Mouse (Mus musculus): ENCODE data around the gene Metrn. TPM values are rescaled to one million over a fixed set of nuclear protein-coding genes. Genes with fewer than 3 reads are reported as not detected.

The Metrn gene
- polyA plus RNA-seq (2012; fragmentation: generic; extraction: Trizol), result 64.0 TPM
- long read RNA-seq, experiment 1, transcript Metrn-205 (3 exons, 1,010 nt), result major isoform, 7 of 14 reads
- long read RNA-seq, experiment 1, partial matches to known transcripts, result 3 of 14 reads
- long read RNA-seq, experiment 1, other reads (novel, unspliced or antisense), result 0 of 14 reads
- long read RNA-seq, experiment 2, partial matches to known transcripts, result 0 of 4 reads
- long read RNA-seq, experiment 2, other reads (novel, unspliced or antisense), result 0 of 4 reads

DNA sequence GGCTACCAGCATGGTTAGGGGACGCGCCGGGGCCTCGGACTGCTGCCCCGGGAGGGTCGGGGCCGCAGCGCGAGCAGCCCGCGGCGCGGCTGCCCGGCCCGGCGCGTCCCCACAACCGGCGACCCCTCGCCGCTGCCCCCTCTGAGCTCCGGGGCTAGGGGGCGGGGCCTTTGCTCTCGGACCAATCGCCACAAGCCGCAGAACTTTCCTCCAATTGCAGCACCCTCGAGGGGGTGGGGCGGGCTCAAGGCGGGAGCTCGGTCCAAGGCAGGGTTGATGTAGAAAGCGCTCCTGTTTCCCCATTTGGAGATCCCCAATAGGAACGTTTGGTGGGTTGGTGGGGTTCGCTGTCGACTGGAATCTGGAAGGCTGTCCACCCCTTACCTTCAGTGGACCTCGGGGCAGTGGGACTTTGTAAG lies at the start of gene Metrn:
TSS of gene Metrn (minus strand) at position 186 of the 419 bp plus-strand sequence.
- TF ChIP-seq CTCF (IDR thresholded peaks at IDR 0.05; ENCODE audit: control insufficient read depth, insufficient read depth, insufficient read length), result no peak
- no peak for TF ChIP-seq MYOD1 (IDR thresholded peaks at IDR 0.05; ENCODE audit: control insufficient read depth, insufficient read length, low read depth)
- no peak for TF ChIP-seq USF1 (IDR thresholded peaks at IDR 0.05; ENCODE audit: low read depth)
- TF ChIP-seq FOSL1 (IDR thresholded peaks at IDR 0.05; ENCODE audit: insufficient read depth, low read length, poor library complexity, severe bottlenecking), result no peak
- no peak for TF ChIP-seq MYOG (IDR thresholded peaks at IDR 0.05; ENCODE audit: control insufficient read depth, extremely low read depth, insufficient read length)
- H3K4me3 ChIP-seq (ENCODE audit: insufficient read depth, poor library complexity, severe bottlenecking), result peak within 1 kb of the TSS; percentile 51
- no peaks in the 10 kb centered on the region for H3K36me3 ChIP-seq (ENCODE audit: control insufficient read depth, insufficient read depth)

DNA sequence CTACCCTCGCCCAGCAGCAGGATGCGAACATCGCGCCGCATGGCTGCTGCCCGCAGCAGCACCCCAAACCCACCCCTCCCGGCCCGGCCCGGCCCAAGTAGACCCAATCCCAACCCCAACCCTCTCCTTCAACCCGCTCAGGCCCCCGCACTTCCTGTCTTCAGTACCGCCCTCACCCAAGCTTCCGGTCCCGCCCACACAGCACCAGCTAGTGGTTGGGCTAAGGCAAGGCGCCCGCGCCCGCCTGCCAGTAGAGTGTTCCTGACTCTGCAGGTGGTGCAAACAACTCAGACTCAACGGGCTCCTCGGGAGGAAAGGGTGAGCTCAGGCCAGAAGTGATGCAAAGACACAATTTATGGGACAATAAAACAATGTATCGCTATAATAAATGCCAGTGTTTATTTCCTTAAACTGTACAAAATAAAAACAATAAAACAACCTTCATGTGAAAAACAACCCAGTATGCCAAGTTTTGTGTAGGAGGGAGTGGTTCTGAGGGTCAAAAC lies 47.5 kb upstream of the Metrn start, which contains the start of gene Rhot2:
TSS of gene Rhot2 (minus strand) at position 456 of the 506 bp plus-strand sequence.
- H3K4me3 ChIP-seq (ENCODE audit: insufficient read depth, poor library complexity, severe bottlenecking), result peak within 1 kb of the TSS; percentile 72
- peaks cover 26% of the 10 kb centered on the region for H3K36me3 ChIP-seq (ENCODE audit: control insufficient read depth, insufficient read depth)
- H3K79me3 ChIP-seq (ENCODE audit: low read depth), result peaks cover 5% of the 10 kb centered on the region
- peaks cover 23% of the 10 kb centered on the region for H3K79me2 ChIP-seq (ENCODE audit: control insufficient read depth, insufficient read depth)
- TF ChIP-seq USF1 (IDR thresholded peaks at IDR 0.05; ENCODE audit: low read depth), result no peak
- TF ChIP-seq MYOD1 (IDR thresholded peaks at IDR 0.05; ENCODE audit: control insufficient read depth, insufficient read length, low read depth), result no peak
- no peak for TF ChIP-seq CEBPB (IDR thresholded peaks at IDR 0.05; ENCODE audit: low read depth)
- TF ChIP-seq MAX (IDR thresholded peaks at IDR 0.05), result no peak
- no peak for TF ChIP-seq FOSL1 (IDR thresholded peaks at IDR 0.05; ENCODE audit: insufficient read depth, low read length, poor library complexity, severe bottlenecking)
- no peak for TF ChIP-seq MYOG (IDR thresholded peaks at IDR 0.05; ENCODE audit: control insufficient read depth, extremely low read depth, insufficient read length)
- TF ChIP-seq CTCF (IDR thresholded peaks at IDR 0.05; ENCODE audit: control insufficient read depth, insufficient read depth, insufficient read length), result no peak
- peak within 1 kb of the TSS; percentile 99 for H3ac ChIP-seq (ENCODE audit: control insufficient read depth, insufficient read length, low read depth)
- H3K27me3 ChIP-seq (ENCODE audit: control insufficient read depth, insufficient read depth, insufficient read length), result no peaks in the 10 kb centered on the region

More for the DNA sequence above, at the start of gene Metrn:
- Histone ChIP-seq H3K79me2 (ENCODE audit: control insufficient read depth, insufficient read depth) (peaks cover 14% of the 10 kb centered on the region), H3K79me3 (ENCODE audit: low read depth) (peaks cover 5% of the 10 kb centered on the region), H3K27me3 (ENCODE audit: control insufficient read depth, insufficient read depth, insufficient read length) (no peaks in the 10 kb centered on the region), H3ac (ENCODE audit: control insufficient read depth, insufficient read length, low read depth) (peak within 1 kb of the TSS; percentile 66)

DNA sequence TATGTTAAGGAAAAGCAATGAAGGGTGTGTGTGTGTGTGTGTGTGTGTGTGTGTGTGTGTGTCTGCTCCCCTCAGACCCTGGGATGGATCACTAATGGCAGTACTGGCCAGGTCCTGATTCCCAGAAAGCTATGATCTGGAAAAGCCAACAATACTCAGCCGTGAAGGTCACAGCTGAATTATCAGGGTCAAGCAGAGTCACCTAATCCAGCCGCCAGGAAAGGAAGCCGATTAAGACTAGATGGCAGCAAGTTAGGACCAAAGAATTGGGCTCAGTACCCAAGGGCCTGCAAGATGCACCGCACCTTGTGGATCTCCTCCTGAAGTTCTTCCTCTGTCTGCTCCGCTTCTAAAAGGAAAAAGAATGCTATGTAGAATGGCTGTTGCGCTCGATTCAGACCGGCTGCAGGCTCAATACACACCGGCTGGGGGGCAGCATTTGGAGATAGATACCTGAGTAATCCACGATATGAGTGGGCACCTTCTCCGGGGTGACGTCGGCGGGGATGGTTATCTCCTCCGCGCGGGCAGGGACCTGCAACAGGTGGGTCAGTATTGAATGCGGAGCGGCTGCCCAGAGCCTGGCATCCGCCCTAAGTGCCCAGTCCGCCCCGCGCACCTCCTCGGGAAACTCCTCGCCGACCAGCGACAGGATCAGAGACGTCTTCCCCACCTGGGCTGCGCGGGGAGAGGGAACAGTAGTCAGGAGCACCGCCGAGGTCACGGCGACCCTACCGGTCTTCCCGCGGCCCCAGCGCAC lies 46.9 kb upstream of the Metrn start:
- H3K79me2 ChIP-seq (ENCODE audit: control insufficient read depth, insufficient read depth), result peaks cover 23% of the 10 kb centered on the region
- H3K27me3 ChIP-seq (ENCODE audit: control insufficient read depth, insufficient read depth, insufficient read length), result no peaks in the 10 kb centered on the region
- peak overlapping the region; percentile 99 for H3ac ChIP-seq (ENCODE audit: control insufficient read depth, insufficient read length, low read depth)
- peaks cover 5% of the 10 kb centered on the region for H3K79me3 ChIP-seq (ENCODE audit: low read depth)
- peaks cover 32% of the 10 kb centered on the region for H3K36me3 ChIP-seq (ENCODE audit: control insufficient read depth, insufficient read depth)
- peak overlapping the region; percentile 72 for H3K4me3 ChIP-seq (ENCODE audit: insufficient read depth, poor library complexity, severe bottlenecking)
- TF ChIP-seq CTCF (IDR thresholded peaks at IDR 0.05; ENCODE audit: control insufficient read depth, insufficient read depth, insufficient read length) (no peak), CEBPB (IDR thresholded peaks at IDR 0.05; ENCODE audit: low read depth) (no peak), FOSL1 (IDR thresholded peaks at IDR 0.05; ENCODE audit: insufficient read depth, low read length, poor library complexity, severe bottlenecking) (no peak), MAX (IDR thresholded peaks at IDR 0.05) (no peak), USF1 (IDR thresholded peaks at IDR 0.05; ENCODE audit: low read depth) (no peak), MYOD1 (IDR thresholded peaks at IDR 0.05; ENCODE audit: control insufficient read depth, insufficient read length, low read depth) (no peak)

DNA sequence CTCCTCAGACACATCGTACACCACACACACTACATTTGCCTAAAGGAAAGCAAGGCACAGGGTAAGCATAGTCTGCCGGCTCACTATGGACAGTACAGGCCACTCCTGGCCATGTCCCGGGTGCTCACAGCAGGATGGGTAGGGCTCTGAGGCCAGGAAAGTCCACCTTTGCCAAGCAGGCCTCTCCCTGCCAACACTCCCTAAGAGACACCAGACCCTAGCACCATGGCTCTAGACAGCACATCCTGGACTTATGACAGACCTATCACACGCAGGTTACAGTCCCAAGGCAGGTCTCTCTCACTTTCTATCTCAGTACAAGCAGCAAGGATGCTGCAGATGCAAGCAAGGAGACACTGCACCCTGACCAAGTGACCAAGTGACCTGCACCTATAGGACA lies 46.2 kb upstream of the Metrn start:
- Histone ChIP-seq H3K27me3 (ENCODE audit: control insufficient read depth, insufficient read depth, insufficient read length) (no peaks in the 10 kb centered on the region), H3K4me3 (ENCODE audit: insufficient read depth, poor library complexity, severe bottlenecking) (peak overlapping the region; percentile 72), H3K79me3 (ENCODE audit: low read depth) (peaks cover 5% of the 10 kb centered on the region), H3K79me2 (ENCODE audit: control insufficient read depth, insufficient read depth) (peaks cover 23% of the 10 kb centered on the region), H3K36me3 (ENCODE audit: control insufficient read depth, insufficient read depth) (peaks cover 37% of the 10 kb centered on the region), H3ac (ENCODE audit: control insufficient read depth, insufficient read length, low read depth) (peak overlapping the region; percentile 25)
- TF ChIP-seq MYOG (IDR thresholded peaks at IDR 0.05; ENCODE audit: control insufficient read depth, extremely low read depth, insufficient read length), result no peak
- no peak for TF ChIP-seq FOSL1 (IDR thresholded peaks at IDR 0.05; ENCODE audit: insufficient read depth, low read length, poor library complexity, severe bottlenecking)
- TF ChIP-seq MYOD1 (IDR thresholded peaks at IDR 0.05; ENCODE audit: control insufficient read depth, insufficient read length, low read depth), result no peak
- no peak for TF ChIP-seq MAX (IDR thresholded peaks at IDR 0.05)
- no peak for TF ChIP-seq USF1 (IDR thresholded peaks at IDR 0.05; ENCODE audit: low read depth)
- TF ChIP-seq CEBPB (IDR thresholded peaks at IDR 0.05; ENCODE audit: low read depth), result no peak
- no peak for TF ChIP-seq CTCF (IDR thresholded peaks at IDR 0.05; ENCODE audit: control insufficient read depth, insufficient read depth, insufficient read length)

DNA sequence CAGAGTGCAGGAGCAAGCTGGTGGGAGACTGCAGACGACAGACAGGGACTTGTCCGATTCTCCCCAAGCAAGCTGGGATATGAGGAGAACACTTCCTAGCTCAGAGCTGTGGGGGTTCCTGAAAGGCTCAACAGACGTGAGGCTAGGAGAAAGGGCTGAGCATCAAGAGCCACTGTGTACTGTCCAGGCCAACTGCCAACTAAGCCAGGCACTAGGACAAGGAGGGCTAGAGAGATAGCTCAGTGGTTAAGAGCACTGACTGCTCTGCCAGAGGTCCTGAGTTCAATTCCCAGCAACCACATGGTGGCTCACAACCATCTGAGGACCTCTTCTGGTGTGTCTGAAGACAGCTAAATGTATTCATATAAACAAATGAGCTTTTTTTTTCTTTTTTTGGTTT lies 45.6 kb upstream of the Metrn start:
- H3K27me3 ChIP-seq (ENCODE audit: control insufficient read depth, insufficient read depth, insufficient read length), result no peaks in the 10 kb centered on the region
- no peak for TF ChIP-seq CTCF (IDR thresholded peaks at IDR 0.05; ENCODE audit: control insufficient read depth, insufficient read depth, insufficient read length)
- TF ChIP-seq USF1 (IDR thresholded peaks at IDR 0.05; ENCODE audit: low read depth), result no peak
- no peak for TF ChIP-seq MYOD1 (IDR thresholded peaks at IDR 0.05; ENCODE audit: control insufficient read depth, insufficient read length, low read depth)
- no peak for TF ChIP-seq CEBPB (IDR thresholded peaks at IDR 0.05; ENCODE audit: low read depth)
- no peak for TF ChIP-seq FOSL1 (IDR thresholded peaks at IDR 0.05; ENCODE audit: insufficient read depth, low read length, poor library complexity, severe bottlenecking)
- TF ChIP-seq MYOG (IDR thresholded peaks at IDR 0.05; ENCODE audit: control insufficient read depth, extremely low read depth, insufficient read length), result no peak
- TF ChIP-seq MAX (IDR thresholded peaks at IDR 0.05), result no peak
- peaks cover 23% of the 10 kb centered on the region for H3K79me2 ChIP-seq (ENCODE audit: control insufficient read depth, insufficient read depth)
- H3ac ChIP-seq (ENCODE audit: control insufficient read depth, insufficient read length, low read depth), result no peak overlapping the region
- H3K4me3 ChIP-seq (ENCODE audit: insufficient read depth, poor library complexity, severe bottlenecking), result no peak overlapping the region
- H3K36me3 ChIP-seq (ENCODE audit: control insufficient read depth, insufficient read depth), result peaks cover 41% of the 10 kb centered on the region
- H3K79me3 ChIP-seq (ENCODE audit: low read depth), result peaks cover 5% of the 10 kb centered on the region
